17 mouse cellular contexts compared by ENCODE assay signal in genomic region chr4:88345065-88345464, GRCm38 (mm10).
DNase-seq lines count a peak whose midpoint lies in the region; ATAC-seq lines count a peak whose summit lies in the region.
"Had no signal": no experiment of that assay in that cellular context is flagged by ENCODE, and none has a peak within 500 bp of the region (broad histone marks: within the 10 kb centered on the region; RNA-seq: fewer than 3 reads in every experiment).

No protein-coding gene starts in this region.

- 58% methylated on average over 4 of the region's 4 CpGs for WGBS in hindbrain, embryonic 14.5 days
- 55% methylated on average over 4 of the region's 4 CpGs for WGBS in hindbrain, embryonic 13.5 days
- WGBS in midbrain, embryonic 14.5 days, result 31% methylated on average over 4 of the region's 4 CpGs
- WGBS in midbrain, embryonic 10.5 days, result 82% methylated on average over 4 of the region's 4 CpGs
- 35% methylated on average over 4 of the region's 4 CpGs for WGBS in forebrain, embryonic 16.5 days
- WGBS in midbrain, embryonic 16.5 days, result 35% methylated on average over 4 of the region's 4 CpGs
- 76% methylated on average over 4 of the region's 4 CpGs for WGBS in kidney, embryonic 15.5 days

- H3K4me3 ChIP-seq in hindbrain, embryonic 14.5 days (replicated peaks; ENCODE audit: low read length), result no peak overlapping the region
- no peak overlapping the region for H3K4me3 ChIP-seq in hindbrain, embryonic 13.5 days
- no peak overlapping the region for H3K4me3 ChIP-seq in midbrain, embryonic 14.5 days (replicated peaks; ENCODE audit: low read depth, low read length)
- no peak overlapping the region for H3K4me3 ChIP-seq in midbrain, embryonic 10.5 days
- no peak overlapping the region for H3K4me3 ChIP-seq in forebrain, embryonic 16.5 days (replicated peaks; ENCODE audit: low read length)
- no peak overlapping the region for H3K4me3 ChIP-seq in midbrain, embryonic 16.5 days (ENCODE audit: low read depth, low read length)
- no peak overlapping the region for H3K4me3 ChIP-seq in kidney, embryonic 15.5 days (replicated peaks)
- H3K4me3 ChIP-seq: embryonic facial prominence, embryonic 10.5 days; heart, adult 2 months; heart, embryonic 15.5 days had no signal

- H3K4me1 ChIP-seq in hindbrain, embryonic 14.5 days (replicated peaks; ENCODE audit: control insufficient read depth, insufficient read depth, low read length), result peaks cover 12% of the 10 kb centered on the region
- 0 out of 2 replicates have a peak, but pooled peaks cover 16% of the 10 kb centered on the region for H3K4me1 ChIP-seq in hindbrain, embryonic 13.5 days (replicated peaks)
- H3K4me1 ChIP-seq in midbrain, embryonic 14.5 days (ENCODE audit: control insufficient read depth, insufficient read depth, low read length), result peaks cover 19% of the 10 kb centered on the region; the same call in 1 of the 2 replicates
- H3K4me1 ChIP-seq in midbrain, embryonic 10.5 days, result peaks cover 21% of the 10 kb centered on the region
- peaks cover 14% of the 10 kb centered on the region for H3K4me1 ChIP-seq in forebrain, embryonic 16.5 days (replicated peaks; ENCODE audit: control insufficient read depth, insufficient read depth, low read length)
- H3K4me1 ChIP-seq in midbrain, embryonic 16.5 days (ENCODE audit: control insufficient read depth, insufficient read depth, low read length), result peaks cover 27% of the 10 kb centered on the region
- H3K4me1 ChIP-seq in kidney, embryonic 15.5 days, result no peaks in the 10 kb centered on the region
- H3K4me1 ChIP-seq: heart, embryonic 15.5 days had no signal

- no peak for DNase-seq in hindbrain, embryonic 14.5 days (ENCODE audit: low spot score)
- peak; percentile 28 for DNase-seq in midbrain, embryonic 14.5 days
- DNase-seq in midbrain, embryonic 10.5 days (ENCODE audit: low spot score), result no peak
- DNase-seq: adrenal gland, adult 2 months; adrenal gland, postnatal 25 days; cerebellum, adult 2 months; gastrocnemius, postnatal 14 days; heart, adult 2 months; heart, postnatal 14 days had no signal

- peak overlapping the region; percentile 21; the same call in 1 of the 2 replicates for H3K9ac ChIP-seq in hindbrain, embryonic 14.5 days
- H3K9ac ChIP-seq in hindbrain, embryonic 13.5 days, result no peak overlapping the region
- H3K9ac ChIP-seq in midbrain, embryonic 14.5 days (replicated peaks; ENCODE audit: low read length), result no peak overlapping the region
- H3K9ac ChIP-seq in forebrain, embryonic 16.5 days (replicated peaks; ENCODE audit: low read depth, low read length), result no peak overlapping the region
- H3K9ac ChIP-seq in midbrain, embryonic 16.5 days (ENCODE audit: low read depth, low read length), result no peak overlapping the region; the same call in 1 of the 2 replicates
- H3K9ac ChIP-seq in kidney, embryonic 15.5 days, result no peak overlapping the region
- H3K9ac ChIP-seq: heart, embryonic 15.5 days had no signal

- 0 out of 2 replicates have a peak overlapping the region, but pooled peaks have one; percentile 44 for H3K27ac ChIP-seq in hindbrain, embryonic 14.5 days
- no peak overlapping the region for H3K27ac ChIP-seq in hindbrain, embryonic 13.5 days
- 0 out of 2 replicates have a peak overlapping the region, but pooled peaks have one; percentile 67 for H3K27ac ChIP-seq in midbrain, embryonic 14.5 days (replicated peaks; ENCODE audit: low read depth, low read length)
- H3K27ac ChIP-seq in midbrain, embryonic 10.5 days (replicated peaks), result no peak overlapping the region
- H3K27ac ChIP-seq in forebrain, embryonic 16.5 days (ENCODE audit: low read length), result no peak overlapping the region; the same call in 1 of the 2 replicates
- peak overlapping the region; percentile 53; the same call in 1 of the 2 replicates for H3K27ac ChIP-seq in midbrain, embryonic 16.5 days (ENCODE audit: low read length)
- H3K27ac ChIP-seq in kidney, embryonic 15.5 days, result no peak overlapping the region
- H3K27ac ChIP-seq: embryonic facial prominence, embryonic 10.5 days; heart, adult 2 months; heart, embryonic 15.5 days; hindbrain, postnatal 0 days had no signal

- H3K4me2 ChIP-seq in hindbrain, embryonic 14.5 days (replicated peaks), result no peak overlapping the region
- H3K4me2 ChIP-seq in hindbrain, embryonic 13.5 days, result no peak overlapping the region
- peak overlapping the region; percentile 28 for H3K4me2 ChIP-seq in midbrain, embryonic 14.5 days (ENCODE audit: low read length)
- no peak overlapping the region for H3K4me2 ChIP-seq in forebrain, embryonic 16.5 days (ENCODE audit: low read length)
- no peak overlapping the region for H3K4me2 ChIP-seq in midbrain, embryonic 16.5 days (ENCODE audit: low read length)
- no peak overlapping the region for H3K4me2 ChIP-seq in kidney, embryonic 15.5 days
- H3K4me2 ChIP-seq: heart, embryonic 11.5 days; heart, embryonic 15.5 days had no signal

- no peaks in the 10 kb centered on the region for H3K36me3 ChIP-seq in hindbrain, embryonic 14.5 days (replicated peaks; ENCODE audit: control insufficient read depth, insufficient read depth)
- H3K36me3 ChIP-seq in hindbrain, embryonic 13.5 days, result no peaks in the 10 kb centered on the region
- H3K36me3 ChIP-seq in midbrain, embryonic 14.5 days (ENCODE audit: control insufficient read depth, insufficient read depth, low read length), result no peaks in the 10 kb centered on the region
- no peaks in the 10 kb centered on the region for H3K36me3 ChIP-seq in midbrain, embryonic 10.5 days
- H3K36me3 ChIP-seq in forebrain, embryonic 16.5 days (ENCODE audit: control insufficient read depth, insufficient read depth), result no peaks in the 10 kb centered on the region
- H3K36me3 ChIP-seq in midbrain, embryonic 16.5 days (ENCODE audit: control insufficient read depth, insufficient read depth, low read length), result no peaks in the 10 kb centered on the region
- H3K36me3 ChIP-seq in kidney, embryonic 15.5 days, result no peaks in the 10 kb centered on the region
- H3K36me3 ChIP-seq: embryonic facial prominence, embryonic 10.5 days; heart, embryonic 15.5 days had no signal

- no peak for ATAC-seq in hindbrain, embryonic 14.5 days (ENCODE audit: low FRiP score)
- no peak for ATAC-seq in hindbrain, embryonic 13.5 days (ENCODE audit: low FRiP score)
- no peak for ATAC-seq in midbrain, embryonic 14.5 days (ENCODE audit: low FRiP score, low TSS enrichment)
- ATAC-seq in forebrain, embryonic 16.5 days, result peak; percentile 45
- ATAC-seq in midbrain, embryonic 16.5 days, result peak; percentile 22; the same call in 1 of the 2 replicates
- no peak for ATAC-seq in kidney, embryonic 15.5 days (replicated peaks; ENCODE audit: low FRiP score)

- no peaks in the 10 kb centered on the region for H3K9me3 ChIP-seq in hindbrain, embryonic 14.5 days (ENCODE audit: control insufficient read depth, low read length)
- no peaks in the 10 kb centered on the region for H3K9me3 ChIP-seq in hindbrain, embryonic 13.5 days
- H3K9me3 ChIP-seq in midbrain, embryonic 14.5 days (ENCODE audit: control insufficient read depth, low read length), result no peaks in the 10 kb centered on the region
- H3K9me3 ChIP-seq in midbrain, embryonic 10.5 days (replicated peaks), result no peaks in the 10 kb centered on the region
- no peaks in the 10 kb centered on the region for H3K9me3 ChIP-seq in forebrain, embryonic 16.5 days (ENCODE audit: control insufficient read depth, low read length)
- no peaks in the 10 kb centered on the region for H3K9me3 ChIP-seq in midbrain, embryonic 16.5 days (replicated peaks; ENCODE audit: control insufficient read depth, low read length, poor library complexity, severe bottlenecking)
- H3K9me3 ChIP-seq in kidney, embryonic 15.5 days (replicated peaks), result no peaks in the 10 kb centered on the region
- H3K9me3 ChIP-seq: embryonic facial prominence, embryonic 10.5 days; heart, embryonic 15.5 days had no signal

- no peaks in the 10 kb centered on the region for H3K27me3 ChIP-seq in hindbrain, embryonic 14.5 days (ENCODE audit: control insufficient read depth, insufficient read depth, low read length)
- no peaks in the 10 kb centered on the region for H3K27me3 ChIP-seq in hindbrain, embryonic 13.5 days
- no peaks in the 10 kb centered on the region for H3K27me3 ChIP-seq in midbrain, embryonic 14.5 days (ENCODE audit: control insufficient read depth, insufficient read depth, low read length)
- no peaks in the 10 kb centered on the region for H3K27me3 ChIP-seq in midbrain, embryonic 10.5 days (ENCODE audit: low read depth, poor library complexity, severe bottlenecking)
- H3K27me3 ChIP-seq in forebrain, embryonic 16.5 days (replicated peaks; ENCODE audit: control insufficient read depth, insufficient read depth, low read length), result no peaks in the 10 kb centered on the region
- H3K27me3 ChIP-seq in midbrain, embryonic 16.5 days (ENCODE audit: control insufficient read depth, insufficient read depth, low read depth, low read length), result no peaks in the 10 kb centered on the region; the same call in 1 of the 2 replicates
- H3K27me3 ChIP-seq in kidney, embryonic 15.5 days, result no peaks in the 10 kb centered on the region
- H3K27me3 ChIP-seq: heart, embryonic 15.5 days had no signal

Comparison
In these comparisons a context has a peak if more than half of its experiments do, and no peak if none do; other contexts are left out.
1. ATAC-seq: peak in forebrain, embryonic 16.5 days (single experiment) and midbrain, embryonic 16.5 days (single experiment); none in hindbrain, embryonic 14.5 days (single experiment), hindbrain, embryonic 13.5 days (single experiment), midbrain, embryonic 14.5 days (single experiment) and kidney, embryonic 15.5 days (single experiment).
2. H3K27ac ChIP-seq: peak in hindbrain, embryonic 14.5 days (single experiment), midbrain, embryonic 14.5 days (single experiment) and midbrain, embryonic 16.5 days (single experiment); none in hindbrain, embryonic 13.5 days (single experiment), midbrain, embryonic 10.5 days (single experiment), forebrain, embryonic 16.5 days (single experiment) and kidney, embryonic 15.5 days (single experiment).